Mouse (Mus musculus) MEL (cell line): Measurements from ENCODE around the gene Rabggta. TPM values are rescaled to one million over a fixed set of nuclear protein-coding genes. Genes with fewer than 3 reads are reported as not detected.
A peak's percentile ranks its signal among the peaks of the same experiment; 100 is the strongest.

Experiments
- DNase-seq: peaks from one replicate; pipeline ENCODE4 v3.0.0; 2011; ENCODE audit warnings: low read depth, low spot score
- H3K27ac ChIP-seq: 2 replicates; pipeline ENCODE4 v1.5.1; 2012; ENCODE audit warnings: low read depth, mild to moderate bottlenecking, control low read depth, low read length, moderate library complexity; ENCODE audit not compliant: control insufficient read depth
- H3K27me3 ChIP-seq, 2 experiments: fragments of 150-350 bp in 1 of 2; sonication (generic) in 1 of 2; 2 replicates each; pipeline ENCODE4 v1.6.1; 2012; ENCODE audit warnings: low read length in 2 of 2, mild to moderate bottlenecking in 2 of 2, improper control_type of control experiment in 1 of 2, moderate library complexity in 1 of 2; ENCODE audit not compliant: insufficient read depth in 2 of 2, control insufficient read depth in 1 of 2
- H3K36me3 ChIP-seq, 2 experiments: 2 replicates each; pipeline ENCODE4 v1.6.1; 2012 to 2014; ENCODE audit warnings: low read length in 2 of 2, improper control_type of control experiment in 1 of 2, inconsistent platforms in 1 of 2, mild to moderate bottlenecking in 1 of 2; ENCODE audit not compliant: insufficient read depth in 2 of 2, control insufficient read depth in 1 of 2
- H3K4me1 ChIP-seq, 2 experiments: fragments of 150-350 bp in 1 of 2; sonication (generic) in 1 of 2; 2 replicates each; pipeline ENCODE4 v1.6.1; 2012; ENCODE audit warnings: low read length in 2 of 2, improper control_type of control experiment in 1 of 2, mild to moderate bottlenecking in 1 of 2; ENCODE audit not compliant: insufficient read depth in 2 of 2, control insufficient read depth in 1 of 2
- H3K4me3 ChIP-seq, 2 experiments: fragments of 150-350 bp in 1 of 2; sonication (generic) in 1 of 2; 2 replicates each; pipeline ENCODE4 v1.5.1; 2012; ENCODE audit warnings: low read depth in 2 of 2, low read length in 2 of 2, mild to moderate bottlenecking in 2 of 2, moderate library complexity in 2 of 2, control low read depth in 1 of 2, improper control_type of control experiment in 1 of 2; ENCODE audit not compliant: control insufficient read depth in 1 of 2, insufficient read depth in 1 of 2
- H3K79me2 ChIP-seq: 2 replicates; pipeline ENCODE4 v1.6.1; 2012; ENCODE audit warnings: mild to moderate bottlenecking, low read length, moderate library complexity; ENCODE audit not compliant: control insufficient read depth, poor library complexity, insufficient read depth
- H3K9ac ChIP-seq: 2 replicates; pipeline ENCODE4 v1.6.1; 2012; ENCODE audit warnings: low read depth, mild to moderate bottlenecking, control low read depth, low read length, moderate library complexity; ENCODE audit not compliant: control insufficient read depth, poor library complexity, severe bottlenecking
- H3K9me3 ChIP-seq: fragments of 150-350 bp; sonication (generic); replicated peaks from 2 replicates; pipeline ENCODE4 v1.6.1; 2012; ENCODE audit warnings: mild to moderate bottlenecking, low read length, improper control_type of control experiment, moderate library complexity; ENCODE audit not compliant: insufficient read depth
- BHLHE40 ChIP-seq: IDR thresholded peaks from 2 replicates; pipeline ENCODE4 v1.6.1; 2012; ENCODE audit warnings: low read depth, mild to moderate bottlenecking, inconsistent platforms, low read length, improper control_type of control experiment, borderline replicate concordance
- CHD1 ChIP-seq: IDR thresholded peaks from 2 replicates; pipeline ENCODE4 v1.6.1; 2012; ENCODE audit warnings: low read depth, mild to moderate bottlenecking, inconsistent platforms, low read length, improper control_type of control experiment
- CTCF ChIP-seq, 3 experiments: IDR thresholded peaks in 2 of 3; conservative IDR thresholded peaks in 1 of 3; 2 replicates each; pipeline ENCODE4 v1.5.1; 2011 to 2012; ENCODE audit warnings: low read length in 3 of 3, low read depth in 2 of 3, mild to moderate bottlenecking in 2 of 3, improper control_type of control experiment in 1 of 3, inconsistent platforms in 1 of 3, mixed read lengths in 1 of 3, moderate library complexity in 1 of 3; ENCODE audit not compliant: control insufficient read depth in 1 of 3, insufficient read depth in 1 of 3, poor library complexity in 1 of 3, severe bottlenecking in 1 of 3
- EP300 ChIP-seq, 2 experiments: IDR thresholded peaks; 2 replicates each; pipeline ENCODE4 v1.6.1; 2011; ENCODE audit warnings: improper control_type of control experiment in 2 of 2, low read length in 2 of 2, low read depth in 1 of 2, mild to moderate bottlenecking in 1 of 2
- ETS1 ChIP-seq: IDR thresholded peaks from 2 replicates; pipeline ENCODE4 v1.6.1; 2012; ENCODE audit warnings: low read depth, mild to moderate bottlenecking, inconsistent platforms, low read length, improper control_type of control experiment, moderate library complexity
- GABPA ChIP-seq: IDR thresholded peaks from 2 replicates; pipeline ENCODE4 v1.6.1; 2012; ENCODE audit warnings: low read depth, mild to moderate bottlenecking, inconsistent platforms, low read length, improper control_type of control experiment, moderate library complexity
- GATA1 ChIP-seq: IDR thresholded peaks from 2 replicates; pipeline ENCODE4 v1.6.1; 2011; ENCODE audit warnings: low read depth, low read length, improper control_type of control experiment
- HCFC1 ChIP-seq: IDR thresholded peaks from 2 replicates; pipeline ENCODE4 v1.6.1; 2012; ENCODE audit warnings: low read depth, mild to moderate bottlenecking, inconsistent platforms, low read length, improper control_type of control experiment, moderate library complexity
- KAT2A ChIP-seq: conservative IDR thresholded peaks from 2 replicates; pipeline ENCODE4 v1.6.1; 2012; ENCODE audit warnings: low read depth, low read length, improper control_type of control experiment, inconsistent platforms
- MAFK ChIP-seq: IDR thresholded peaks from 2 replicates; pipeline ENCODE4 v1.6.1; 2011; ENCODE audit warnings: low read depth, mild to moderate bottlenecking, low read length, improper control_type of control experiment, borderline replicate concordance
- MAX ChIP-seq: IDR thresholded peaks from 2 replicates; pipeline ENCODE4 v1.6.1; 2011; ENCODE audit warnings: low read length, improper control_type of control experiment
- MAZ ChIP-seq: IDR thresholded peaks from 2 replicates; pipeline ENCODE4 v1.6.1; 2012; ENCODE audit warnings: low read depth, mild to moderate bottlenecking, inconsistent platforms, low read length, improper control_type of control experiment
- MEF2A ChIP-seq: IDR thresholded peaks from 2 replicates; pipeline ENCODE4 v1.6.1; 2014; ENCODE audit warnings: low read depth, mild to moderate bottlenecking, inconsistent platforms, low read length, improper control_type of control experiment; ENCODE audit not compliant: poor library complexity, insufficient replicate concordance, severe bottlenecking; ENCODE audit errors: extremely low read depth
- MYB ChIP-seq: IDR thresholded peaks from 2 replicates; pipeline ENCODE4 v1.6.1; 2011; ENCODE audit warnings: mild to moderate bottlenecking, low read depth, low read length, improper control_type of control experiment
- MYC ChIP-seq: IDR thresholded peaks from 2 replicates; pipeline ENCODE4 v1.6.1; 2011; ENCODE audit warnings: low read depth, mild to moderate bottlenecking, low read length, improper control_type of control experiment, moderate library complexity
- NELFE ChIP-seq: IDR thresholded peaks from 2 replicates; pipeline ENCODE4 v1.6.1; 2011; ENCODE audit warnings: low read depth, low read length, improper control_type of control experiment
- NRF1 ChIP-seq: IDR thresholded peaks from 2 replicates; pipeline ENCODE4 v1.6.1; 2014; ENCODE audit warnings: low read depth, mild to moderate bottlenecking, inconsistent platforms, low read length, improper control_type of control experiment, moderate library complexity; ENCODE audit not compliant: poor library complexity, insufficient read depth, severe bottlenecking
- POLR2A ChIP-seq, 2 experiments: IDR thresholded peaks; 2 replicates each; pipeline ENCODE4 v1.6.1; 2011 to 2012; ENCODE audit warnings: low read length in 2 of 2, mild to moderate bottlenecking in 2 of 2, control low read depth in 1 of 2, improper control_type of control experiment in 1 of 2, low read depth in 1 of 2, moderate library complexity in 1 of 2; ENCODE audit not compliant: control insufficient read depth in 1 of 2, insufficient read depth in 1 of 2, poor library complexity in 1 of 2
- POLR2AphosphoS2 ChIP-seq: IDR thresholded peaks from 2 replicates; pipeline ENCODE4 v1.6.1; 2011; ENCODE audit warnings: low read length, improper control_type of control experiment
- POLR2AphosphoS5 ChIP-seq: IDR thresholded peaks from 2 replicates; pipeline ENCODE4 v1.6.1; 2012; ENCODE audit warnings: low read depth, borderline replicate concordance, mild to moderate bottlenecking, inconsistent platforms, low read length, moderate library complexity, mixed read lengths
- SIN3A ChIP-seq: IDR thresholded peaks from 2 replicates; pipeline ENCODE4 v1.6.1; 2012; ENCODE audit warnings: low read length, improper control_type of control experiment, inconsistent platforms
- SMC3 ChIP-seq: IDR thresholded peaks from 2 replicates; pipeline ENCODE4 v1.6.1; 2011; ENCODE audit warnings: low read depth, low read length, improper control_type of control experiment
- TCF12 ChIP-seq: IDR thresholded peaks from 2 replicates; pipeline ENCODE4 v1.6.1; 2014; ENCODE audit warnings: low read depth, mild to moderate bottlenecking, inconsistent platforms, low read length, improper control_type of control experiment, moderate library complexity
- UBTF ChIP-seq: IDR thresholded peaks from 2 replicates; pipeline ENCODE4 v1.6.1; 2012; ENCODE audit warnings: low read depth, mild to moderate bottlenecking, inconsistent platforms, low read length, improper control_type of control experiment, moderate library complexity, borderline replicate concordance; ENCODE audit not compliant: insufficient read depth
- USF1 ChIP-seq: IDR thresholded peaks from 2 replicates; pipeline ENCODE4 v1.6.1; 2014; ENCODE audit warnings: low read depth, mild to moderate bottlenecking, inconsistent platforms, low read length, improper control_type of control experiment, moderate library complexity
- USF2 ChIP-seq, 2 experiments: IDR thresholded peaks; 2 replicates each; pipeline ENCODE4 v1.6.1; 2011 to 2012; ENCODE audit warnings: improper control_type of control experiment in 2 of 2, low read length in 2 of 2, borderline replicate concordance in 1 of 2, inconsistent platforms in 1 of 2, low read depth in 1 of 2, mild to moderate bottlenecking in 1 of 2; ENCODE audit not compliant: insufficient read depth in 1 of 2
- ZC3H11A ChIP-seq: IDR thresholded peaks from 2 replicates; pipeline ENCODE4 v1.6.1; 2012; ENCODE audit warnings: low read depth, mild to moderate bottlenecking, inconsistent platforms, low read length, improper control_type of control experiment
- ZKSCAN1 ChIP-seq: IDR thresholded peaks from 2 replicates; pipeline ENCODE4 v1.6.1; 2012; ENCODE audit warnings: low read depth, mild to moderate bottlenecking, inconsistent platforms, low read length, improper control_type of control experiment, moderate library complexity
- ZMIZ1 ChIP-seq: IDR thresholded peaks from 2 replicates; pipeline ENCODE4 v1.6.1; 2012; ENCODE audit warnings: low read depth, mild to moderate bottlenecking, inconsistent platforms, low read length, improper control_type of control experiment, moderate library complexity
- ZNF384 ChIP-seq: IDR thresholded peaks from 2 replicates; pipeline ENCODE4 v1.6.1; 2012; ENCODE audit warnings: low read depth, mild to moderate bottlenecking, inconsistent platforms, low read length, improper control_type of control experiment
- polyA plus RNA-seq, 2 experiments: library from polyadenylated mRNA; stranded (reverse) in 1 of 2; unstranded in 1 of 2; fragments of >175 nt in 1 of 2; fragments of >200 nt in 1 of 2; gene quantifications; 2 replicates each; pipeline versions ENCODE4 v1.2.1 to v1.2.4; 2012; ENCODE audit warnings: low replicate concordance in 2 of 2, low read depth in 1 of 2; ENCODE audit not compliant: insufficient read length in 2 of 2, insufficient read depth in 1 of 2, missing spikeins in 1 of 2
- total RNA-seq: library from RNA; depleted of rRNA; stranded (reverse); fragments of 300-350 nt; gene quantifications from 2 replicates; pipeline ENCODE4 v1.2.3, GENCODE M21; 2012

Rabggta gene
- total and polyA plus RNA-seq, 3 experiments = 22.8 to 32.0 TPM; not detected in 1

DNA sequence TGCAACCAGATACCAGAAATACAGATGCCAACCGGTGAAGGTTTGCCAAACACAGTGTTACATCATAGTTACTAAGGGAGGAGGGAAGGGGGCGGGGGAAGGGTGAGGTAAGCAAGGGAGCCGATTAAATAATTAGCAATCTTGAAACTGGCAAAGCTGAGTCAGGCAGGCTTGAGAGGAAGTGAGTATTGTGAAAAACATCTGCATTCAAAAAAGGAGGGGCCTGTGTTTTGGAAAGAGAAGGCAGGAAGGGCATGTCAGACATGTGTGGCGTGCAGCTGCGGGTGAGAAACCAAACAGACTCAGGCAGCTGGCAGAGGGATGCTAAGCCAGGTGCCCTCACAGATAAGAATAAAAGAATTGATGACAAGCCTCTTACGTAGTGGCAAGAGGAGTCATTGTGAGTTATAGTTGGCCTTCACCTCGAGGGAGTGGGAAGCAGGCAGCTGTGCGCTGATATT lies 2.4 kb upstream of the Rabggta start (continued):
- TF ChIP-seq GATA1 (peak; percentile 57), TCF12 (peak; percentile 90), ZKSCAN1 (no peak), NELFE (no peak), ETS1 (peak; percentile 96), NRF1 (0 out of 2 replicates have a peak, but pooled peaks have one; percentile 17), MAZ (peak; percentile 71; the same call in 1 of the 2 replicates), ZMIZ1 (no peak), BHLHE40 (peak; percentile 58; the same call in 1 of the 2 replicates), CTCF (IDR thresholded peaks at IDR 0.05 in 2 of 3, conservative IDR thresholded peaks at IDR 0.05 in 1 of 3; ENCODE audit: control insufficient read depth in 1 of 3, insufficient read depth in 1 of 3, low read depth in 2 of 3, low read length in 3 of 3, poor library complexity in 1 of 3, severe bottlenecking in 1 of 3) (no peak), MAX (peak; percentile 73), MEF2A (no peak), USF1 (no peak), USF2 (IDR thresholded peaks at IDR 0.05; ENCODE audit: borderline replicate concordance in 1 of 2, insufficient read depth in 1 of 2, low read depth in 1 of 2, low read length in 2 of 2) (no peak), EP300 (IDR thresholded peaks at IDR 0.05; ENCODE audit: low read depth in 1 of 2, low read length in 2 of 2) (peak in 1 of 2 experiments; percentile 59; a peak in 2 of 4 replicates), MYB (no peak)

DNA sequence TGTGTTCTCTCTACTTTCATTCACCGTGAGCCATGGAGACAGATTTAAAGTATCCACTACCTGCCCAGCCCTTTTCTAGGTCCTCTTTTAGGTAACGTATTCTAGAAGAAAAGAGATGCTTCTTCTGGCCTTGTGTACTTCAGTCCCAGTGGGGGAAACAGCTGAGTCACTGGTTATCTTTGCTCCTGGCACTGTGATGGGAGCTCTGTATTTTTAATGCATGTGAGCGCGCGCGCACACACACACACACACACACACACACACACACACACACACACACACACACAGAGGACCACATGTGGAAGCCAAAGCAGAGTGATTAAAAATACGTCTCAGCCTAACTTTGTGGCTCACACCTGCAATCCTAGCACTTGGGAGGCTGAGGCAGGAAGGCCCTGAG lies 1.4 kb upstream of the Rabggta start:
- Histone ChIP-seq H3K79me2 (peaks cover 2% of the 10 kb centered on the region; the same call in 1 of the 2 replicates), H3K4me3 (no peak overlapping the region), H3K9me3 (no peaks in the 10 kb centered on the region), H3K27me3 (no peaks in the 10 kb centered on the region), H3K9ac (no peak overlapping the region), H3K36me3 (peaks cover 0 to 19% of the 10 kb centered on the region in 2 experiments; a peak in 2 of 4 replicates), H3K27ac (peak overlapping the region; percentile 88), H3K4me1 (peaks cover 15 to 18% of the 10 kb centered on the region in 2 experiments)
- peak; percentile 90 for DNase-seq
- TF ChIP-seq ZNF384 = no peak
- TF ChIP-seq MAZ = 0 out of 2 replicates have a peak, but pooled peaks have one; percentile 15
- no peak for TF ChIP-seq CTCF (IDR thresholded peaks at IDR 0.05 in 2 of 3, conservative IDR thresholded peaks at IDR 0.05 in 1 of 3; ENCODE audit: control insufficient read depth in 1 of 3, insufficient read depth in 1 of 3, low read depth in 2 of 3, low read length in 3 of 3, poor library complexity in 1 of 3, severe bottlenecking in 1 of 3)
- TF ChIP-seq SMC3 = no peak
- TF ChIP-seq MYC = peak; percentile 73
- peak; percentile 64; the same call in 1 of the 2 replicates for TF ChIP-seq MAFK
- TF ChIP-seq POLR2AphosphoS5 = no peak
- TF ChIP-seq KAT2A = no peak
- no peak for TF ChIP-seq UBTF
- peak; percentile 57 for TF ChIP-seq TCF12
- no peak for TF ChIP-seq MYB
- no peak for TF ChIP-seq MEF2A
- TF ChIP-seq BHLHE40 = peak; percentile 77; the same call in 1 of the 2 replicates
- no peak for TF ChIP-seq ZMIZ1
- peak; percentile 68; the same call in 1 of the 2 replicates for TF ChIP-seq GABPA
- no peak for TF ChIP-seq ZC3H11A
- TF ChIP-seq EP300 (IDR thresholded peaks at IDR 0.05; ENCODE audit: low read depth in 1 of 2, low read length in 2 of 2) = peak; percentile 70 to 80
- TF ChIP-seq USF1 = no peak
- peak; percentile 90 for TF ChIP-seq SIN3A
- TF ChIP-seq GATA1 = peak; percentile 68
- TF ChIP-seq POLR2A (IDR thresholded peaks at IDR 0.05; ENCODE audit: control insufficient read depth in 1 of 2, insufficient read depth in 1 of 2, low read depth in 1 of 2, low read length in 2 of 2, poor library complexity in 1 of 2) = no peak
- TF ChIP-seq MAX = peak; percentile 53; the same call in 1 of the 2 replicates
- TF ChIP-seq NELFE = peak; percentile 34; the same call in 1 of the 2 replicates
- TF ChIP-seq CHD1 = no peak
- no peak for TF ChIP-seq POLR2AphosphoS2
- TF ChIP-seq NRF1 = peak; percentile 51; the same call in 1 of the 2 replicates
- no peak for TF ChIP-seq USF2 (IDR thresholded peaks at IDR 0.05; ENCODE audit: borderline replicate concordance in 1 of 2, insufficient read depth in 1 of 2, low read depth in 1 of 2, low read length in 2 of 2)
- 0 out of 2 replicates have a peak, but pooled peaks have one; percentile 39 for TF ChIP-seq HCFC1
